35 mouse cellular contexts compared by ENCODE assay signal in the genomic region with DNA sequence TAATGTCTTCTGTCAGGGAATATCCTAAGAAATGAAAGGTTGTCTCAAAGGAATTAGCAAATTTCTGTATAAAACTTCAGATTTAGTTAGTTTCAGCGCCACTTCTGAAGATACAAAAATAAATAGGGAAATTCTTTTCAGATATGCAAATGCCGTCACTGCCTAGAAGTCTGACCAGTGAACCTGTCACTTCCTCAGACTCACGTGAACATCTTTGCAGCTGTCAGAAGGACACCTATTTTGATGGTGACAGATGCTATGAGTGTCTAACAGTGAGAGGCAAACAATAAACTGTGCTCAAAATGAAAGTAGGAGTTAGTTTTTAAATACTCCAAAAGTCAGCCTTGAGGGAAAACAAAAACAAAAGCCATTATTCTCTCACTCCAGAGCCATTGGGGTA.
"Had no signal": no experiment of that assay in that cellular context is flagged by ENCODE, and none has a peak within 500 bp of the region (broad histone marks: within the 10 kb centered on the region; RNA-seq: fewer than 3 reads in every experiment).

No protein-coding gene starts in this region.

- H3K9ac ChIP-seq: heart, embryonic 12.5 days; heart, embryonic 13.5 days; heart, embryonic 15.5 days; hindbrain, embryonic 12.5 days; hindbrain, embryonic 13.5 days; hindbrain, embryonic 14.5 days; hindbrain, embryonic 15.5 days; intestine, embryonic 15.5 days; kidney, embryonic 15.5 days had no signal

- H3K36me3 ChIP-seq: heart, embryonic 10.5 days; heart, embryonic 12.5 days; heart, embryonic 13.5 days; heart, embryonic 15.5 days; hindbrain, embryonic 10.5 days; hindbrain, embryonic 12.5 days; hindbrain, embryonic 13.5 days; hindbrain, embryonic 15.5 days; intestine, embryonic 15.5 days; kidney, embryonic 15.5 days had no signal

- H3K9me3 ChIP-seq: heart, embryonic 10.5 days; heart, embryonic 12.5 days; heart, embryonic 13.5 days; heart, embryonic 15.5 days; hindbrain, embryonic 10.5 days; hindbrain, embryonic 12.5 days; hindbrain, embryonic 13.5 days; hindbrain, embryonic 15.5 days; intestine, embryonic 15.5 days; kidney, embryonic 15.5 days had no signal

- H3K4me1 ChIP-seq: heart, embryonic 10.5 days; heart, embryonic 12.5 days; heart, embryonic 13.5 days; heart, embryonic 15.5 days; hindbrain, embryonic 10.5 days; hindbrain, embryonic 12.5 days; hindbrain, embryonic 13.5 days; hindbrain, embryonic 15.5 days; intestine, embryonic 15.5 days; kidney, embryonic 15.5 days had no signal

- H3K4me2 ChIP-seq: heart, embryonic 11.5 days; heart, embryonic 12.5 days; heart, embryonic 13.5 days; heart, embryonic 15.5 days; hindbrain, embryonic 12.5 days; hindbrain, embryonic 13.5 days; hindbrain, embryonic 14.5 days; hindbrain, embryonic 15.5 days; intestine, embryonic 15.5 days; kidney, embryonic 15.5 days had no signal

- H3K27me3 ChIP-seq: heart, embryonic 12.5 days; heart, embryonic 13.5 days; heart, embryonic 15.5 days; hindbrain, embryonic 12.5 days; hindbrain, embryonic 13.5 days; hindbrain, embryonic 15.5 days; intestine, embryonic 15.5 days; kidney, embryonic 15.5 days had no signal

- ATAC-seq: hindbrain, embryonic 16.5 days; hindbrain, postnatal 0 days; inflammation-experienced regulatory T-cells, adult 6 months; intestine, embryonic 15.5 days; intestine, embryonic 16.5 days; intestine, postnatal 0 days had no signal

- H3K27ac ChIP-seq: heart, embryonic 10.5 days; heart, embryonic 13.5 days; heart, embryonic 15.5 days; hindbrain, embryonic 10.5 days; hindbrain, embryonic 12.5 days; hindbrain, embryonic 13.5 days; hindbrain, embryonic 14.5 days; hindbrain, embryonic 15.5 days; hindbrain, postnatal 0 days; intestine, embryonic 15.5 days; kidney, embryonic 15.5 days; kidney, postnatal 0 days; layer of hippocampus, adult 2 months had no signal

- DNase-seq: heart, postnatal 10 days; heart, postnatal 14 days; heart, postnatal 36 days; heart, postnatal 4 days; kidney, adult 11 months; kidney, adult 18-20 months; kidney, adult 2 months; kidney, adult 8-10 months; kidney, adult 9 months; kidney, postnatal 10 days; kidney, postnatal 14 days; kidney, postnatal 25 days; kidney, postnatal 36 days; kidney, postnatal 4 days; layer of hippocampus, adult 9-11 months; layer of hippocampus, postnatal 36 days had no signal

- H3K4me3 ChIP-seq: heart, embryonic 10.5 days; heart, embryonic 12.5 days; heart, embryonic 13.5 days; heart, embryonic 15.5 days; hindbrain, embryonic 10.5 days; hindbrain, embryonic 12.5 days; hindbrain, embryonic 13.5 days; hindbrain, embryonic 15.5 days; intestine, embryonic 15.5 days; kidney, embryonic 15.5 days; layer of hippocampus, adult 2 months had no signal
